Mouse (Mus musculus): ENCODE data around the gene Tm6sf2. TPM values are rescaled to one million over a fixed set of nuclear protein-coding genes. Genes with fewer than 3 reads are reported as not detected.
"Not testable (repeated sequence)": the region's sequence is repeated elsewhere in the genome, so short reads cannot be mapped to it uniquely, and the experiment has no call there.

The Tm6sf2 gene
- under 1 TPM; 0.44 to 0.90 (median 0.72) TPM for total RNA-seq (2022)

DNA sequence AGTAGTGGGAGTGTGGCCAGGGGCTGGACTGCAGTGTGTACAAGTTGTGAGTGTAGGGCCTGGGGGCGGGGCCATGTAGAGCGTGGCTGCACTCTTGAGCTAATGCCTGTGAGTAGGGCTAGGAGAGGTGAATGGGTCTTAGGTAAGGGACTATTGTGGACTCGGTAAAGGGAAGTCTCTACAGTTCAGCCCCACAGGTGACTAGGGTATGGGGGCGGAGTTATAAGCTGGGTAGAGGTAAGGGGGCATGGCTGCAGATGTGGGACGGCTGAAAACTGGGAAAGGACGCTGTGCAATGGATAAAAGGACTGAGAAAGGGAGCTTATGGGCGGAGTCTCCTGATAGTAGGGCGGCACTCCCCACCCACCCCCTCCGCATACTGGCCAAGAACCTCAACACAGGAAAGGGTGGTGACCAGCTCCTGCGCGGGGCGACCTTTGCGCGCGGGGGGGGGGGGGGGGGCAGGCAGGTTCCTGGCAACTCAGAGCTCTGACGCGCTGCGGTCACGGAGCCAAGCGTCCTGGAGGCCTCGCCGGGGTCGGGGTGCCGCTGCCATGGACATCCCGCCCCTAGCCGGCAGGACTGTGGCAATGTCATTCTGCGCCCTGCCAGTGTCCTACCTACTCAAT is at the start of gene Tm6sf2:
Tm6sf2 (plus strand) TSS at position 484 of the 629 bp plus-strand sequence.
- peak; percentile 21 for DNase-seq (ENCODE audit: low spot score)

DNA sequence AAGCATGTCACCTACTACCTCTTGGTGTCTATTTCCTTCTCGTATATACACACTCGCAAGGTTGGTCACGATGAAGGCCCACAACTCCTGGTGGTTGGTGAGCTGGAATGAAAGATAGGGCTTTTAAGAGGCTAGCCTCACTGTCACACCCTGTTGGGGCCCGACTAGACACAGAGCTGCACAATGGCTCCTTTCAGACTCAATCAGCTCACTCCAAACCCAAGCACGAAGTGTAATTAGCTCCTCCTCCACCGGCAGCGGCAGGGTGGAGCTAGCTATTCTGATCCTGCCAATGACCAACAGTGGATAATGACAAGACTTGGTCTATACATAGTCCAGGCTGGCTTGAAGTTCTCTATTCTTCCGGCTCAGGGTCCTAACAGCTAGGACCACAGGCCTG is 49.1 kb upstream of the Tm6sf2 start:
- no peak for DNase-seq (ENCODE audit: low spot score)

DNA sequence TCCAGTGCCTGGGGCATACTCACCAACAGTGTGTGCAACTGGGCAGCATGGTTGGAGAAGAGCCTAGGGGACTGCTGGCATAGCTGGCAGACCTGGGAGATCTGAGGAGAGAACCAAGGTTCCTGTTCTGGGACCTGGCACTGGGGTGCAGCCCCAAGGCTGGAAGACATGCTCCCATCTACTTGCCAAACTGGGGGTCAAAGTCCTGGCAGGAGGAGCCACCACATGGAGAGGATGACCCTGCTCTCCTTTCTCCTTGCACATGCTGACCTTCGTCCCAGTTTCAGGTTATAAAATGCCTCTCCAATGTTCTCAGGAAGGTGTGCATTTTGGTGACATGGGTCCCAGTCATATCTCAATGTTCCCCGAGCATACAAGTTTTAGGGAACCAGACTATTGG is 46.6 kb upstream of the Tm6sf2 start:
- no peak for DNase-seq (ENCODE audit: low spot score)

DNA sequence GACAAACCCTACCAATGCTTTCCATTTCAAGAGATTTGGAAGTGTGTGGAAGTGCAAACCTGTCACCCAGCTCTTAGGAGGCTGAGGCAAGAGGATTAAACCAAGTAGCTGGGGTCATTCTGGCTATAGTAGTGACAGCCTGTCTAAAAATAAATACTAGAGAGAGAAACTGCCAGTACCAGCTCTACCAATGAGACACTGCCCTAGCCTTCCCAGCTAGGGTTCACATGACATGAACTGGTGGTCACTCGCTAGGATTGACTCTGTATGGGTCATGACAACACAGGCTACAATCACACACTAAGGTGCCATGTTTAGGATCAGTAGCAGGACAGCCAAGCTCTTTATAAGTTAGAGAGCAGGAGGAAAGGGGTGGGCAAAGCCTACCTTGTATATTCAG is 42.5 kb upstream of the Tm6sf2 start:
- DNase-seq (ENCODE audit: low spot score) = peak; percentile 13

DNA sequence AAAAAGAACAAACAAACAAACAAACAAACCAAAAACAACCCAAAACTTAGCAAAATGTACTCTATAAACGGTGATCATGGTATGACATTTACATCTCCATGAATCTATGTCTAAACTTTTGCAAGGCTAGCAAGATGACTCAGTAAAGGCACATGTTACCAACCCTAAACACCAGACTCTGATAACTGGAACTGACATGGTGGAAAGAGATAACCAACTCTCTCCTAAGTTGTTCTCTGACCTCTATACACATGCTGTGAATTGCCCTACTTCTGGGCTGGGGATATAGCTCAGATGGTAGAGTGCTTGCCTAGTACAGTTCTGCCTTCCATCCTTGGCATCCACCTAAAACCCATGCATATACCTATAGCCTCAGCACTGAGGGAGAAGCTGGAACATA is 34.7 kb upstream of the Tm6sf2 start:
- DNase-seq (ENCODE audit: low spot score) = no peak

DNA sequence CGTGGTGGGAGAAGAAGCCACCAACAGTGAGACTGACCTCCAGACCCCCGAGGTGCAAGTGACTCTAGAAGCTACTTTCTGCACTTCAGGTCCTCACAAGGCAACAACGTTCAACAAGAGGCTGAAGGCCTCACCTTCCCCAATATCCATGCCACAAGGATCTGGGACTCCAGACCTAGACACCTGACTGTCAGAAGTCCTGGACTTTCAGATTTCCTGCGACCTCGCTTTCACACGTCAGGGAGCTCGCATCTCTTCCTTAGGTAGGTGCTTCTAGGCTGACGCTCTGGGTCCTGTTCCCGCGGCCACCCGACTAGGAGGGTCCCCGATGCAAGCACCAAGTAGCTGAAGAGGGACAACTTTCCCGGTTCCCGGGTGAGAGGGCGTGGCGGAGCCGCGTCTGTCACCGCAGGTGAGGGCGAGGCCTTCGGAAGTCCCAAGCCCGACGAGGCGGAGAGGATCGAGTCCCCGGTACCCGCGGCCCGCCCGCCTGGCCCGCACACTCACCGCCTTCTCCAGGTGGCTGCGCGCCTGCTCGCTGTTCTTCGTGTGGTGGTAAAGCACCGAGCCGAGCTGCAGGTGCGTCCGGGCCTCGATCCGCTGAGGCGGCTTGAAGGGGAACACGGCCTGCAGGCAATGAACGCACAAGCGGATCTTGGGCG is 30.7 kb upstream of the Tm6sf2 start:
- no peak for DNase-seq (ENCODE audit: low spot score)

DNA sequence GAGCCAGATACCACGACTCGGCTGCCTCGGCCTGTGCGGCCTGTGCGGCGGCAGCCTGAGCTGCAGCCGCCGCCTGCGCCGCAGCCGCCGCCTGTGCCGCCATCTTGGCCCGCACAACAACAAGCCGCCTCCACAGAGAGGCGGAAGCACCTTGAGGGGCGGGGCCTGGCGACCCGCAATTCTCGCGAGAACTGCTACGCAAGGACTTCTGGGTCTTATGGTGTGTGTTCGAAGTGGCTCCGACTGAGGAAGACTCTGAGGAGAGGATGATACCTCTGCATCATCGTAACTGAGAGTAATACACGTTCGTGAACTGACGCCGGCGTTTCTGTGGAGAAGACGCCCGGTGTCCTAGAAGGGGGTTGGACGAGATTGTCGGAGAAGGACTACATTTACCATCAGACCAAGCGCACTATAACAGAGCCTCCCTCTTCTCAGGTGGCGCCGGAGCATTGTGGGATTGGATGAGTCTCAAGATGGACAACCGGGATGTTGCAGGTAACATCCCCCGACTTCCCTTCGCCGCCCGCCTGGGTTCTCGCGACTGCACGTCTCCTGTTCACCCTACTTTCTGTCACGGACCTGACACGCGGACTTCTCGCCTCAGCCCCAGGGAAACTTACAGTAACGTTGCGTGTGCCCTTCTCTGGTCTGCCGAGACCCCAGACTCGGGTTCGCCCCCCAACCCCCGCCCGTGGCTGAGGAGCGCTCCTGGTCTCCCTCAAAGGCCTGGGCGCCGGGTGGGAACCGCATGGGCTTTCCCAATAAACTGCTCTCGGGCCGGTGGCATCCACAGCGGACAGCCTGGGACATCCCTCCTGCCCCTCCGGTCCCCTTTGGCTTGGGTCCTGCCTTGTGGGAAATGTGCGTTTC is 29.9 kb upstream of the Tm6sf2 start, which contains the start of the genes Mau2 and Sugp1:
Mau2 (minus strand) TSS at position 152 of the 873 bp plus-strand sequence.
Sugp1 (plus strand) TSS at position 231 of the 873 bp plus-strand sequence.
- DNase-seq (ENCODE audit: low spot score) = peak; percentile 95

DNA sequence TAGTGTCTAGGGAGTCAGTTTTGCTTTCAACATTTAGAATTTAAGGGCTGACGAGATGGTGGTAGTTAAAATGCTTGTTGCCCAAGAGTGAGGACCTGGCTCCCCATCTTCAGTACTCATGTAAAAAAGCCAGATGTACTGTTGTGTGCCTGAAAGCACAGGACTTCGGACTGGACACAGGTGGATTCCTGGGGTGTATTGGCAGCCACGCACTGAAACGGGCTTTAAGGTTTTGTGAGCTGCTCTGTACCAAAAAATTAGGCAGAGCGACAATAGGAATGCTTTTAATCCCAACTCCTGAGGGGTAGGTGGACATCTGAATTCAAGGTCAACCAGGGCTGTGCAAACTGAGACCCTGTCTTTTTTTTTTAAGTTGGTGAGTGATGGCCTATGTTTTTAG is 28.7 kb upstream of the Tm6sf2 start:
- DNase-seq (ENCODE audit: low spot score) = no peak

DNA sequence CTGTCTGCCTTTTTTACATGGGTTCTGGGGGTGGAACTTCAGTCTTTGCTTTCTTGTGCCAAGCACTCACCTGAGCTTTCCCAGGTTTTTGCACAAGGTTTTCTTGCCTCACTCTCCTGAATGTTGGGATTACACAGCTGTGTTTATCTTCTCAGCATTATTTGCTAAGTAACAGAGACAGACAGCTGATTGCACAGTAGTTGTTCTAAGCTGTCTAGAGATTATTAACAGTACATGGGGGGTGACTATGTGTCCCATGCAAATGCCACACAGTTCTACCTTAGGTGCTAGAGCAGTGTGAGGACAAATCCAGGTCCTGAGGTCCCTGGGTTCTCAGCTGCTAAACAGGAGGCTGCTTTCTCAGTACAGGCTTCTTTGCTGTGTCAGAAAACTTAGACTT is 23.1 kb upstream of the Tm6sf2 start:
- no peak for DNase-seq (ENCODE audit: low spot score)

DNA sequence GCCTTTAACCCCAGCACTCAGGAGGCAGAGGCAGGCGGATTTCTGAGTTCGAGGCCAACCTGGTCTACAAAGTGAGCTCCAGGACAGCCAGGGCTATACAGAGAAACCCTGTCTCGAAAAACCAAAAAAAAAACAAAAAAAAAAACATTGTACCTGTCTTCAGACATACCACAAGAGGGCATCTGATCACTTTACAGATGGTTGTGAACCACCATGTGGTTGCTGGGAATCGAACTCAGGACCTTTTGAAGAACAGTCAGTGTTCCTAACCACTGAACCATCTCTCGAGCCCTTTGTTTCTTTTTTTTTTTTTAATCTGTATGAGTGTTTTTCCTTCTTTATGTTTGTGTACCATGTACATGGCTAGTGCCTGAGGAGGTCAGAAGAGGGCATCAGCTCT is 22.3 kb upstream of the Tm6sf2 start:
- DNase-seq (ENCODE audit: low spot score) = not testable (repeated sequence)

DNA sequence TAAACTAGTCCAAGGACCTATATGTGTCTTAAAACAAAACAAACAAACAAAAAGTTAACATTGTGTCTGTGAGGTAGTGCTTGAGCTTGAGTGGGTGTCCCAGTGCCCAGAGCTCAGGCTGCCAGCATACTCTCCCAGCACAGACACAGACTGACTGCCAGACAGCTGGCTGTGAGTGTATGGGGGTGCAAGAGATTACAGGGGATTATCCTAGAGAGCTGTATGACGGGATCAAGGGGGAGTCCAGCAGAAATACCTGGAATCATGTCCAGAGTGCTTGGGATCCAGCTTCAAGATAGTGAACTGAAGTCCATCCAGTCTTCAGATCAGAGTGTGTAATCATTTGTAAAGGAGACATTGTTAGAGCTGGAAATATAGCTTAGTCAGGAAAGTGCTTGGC is 15.0 kb upstream of the Tm6sf2 start:
- no peak for DNase-seq (ENCODE audit: low spot score)

DNA sequence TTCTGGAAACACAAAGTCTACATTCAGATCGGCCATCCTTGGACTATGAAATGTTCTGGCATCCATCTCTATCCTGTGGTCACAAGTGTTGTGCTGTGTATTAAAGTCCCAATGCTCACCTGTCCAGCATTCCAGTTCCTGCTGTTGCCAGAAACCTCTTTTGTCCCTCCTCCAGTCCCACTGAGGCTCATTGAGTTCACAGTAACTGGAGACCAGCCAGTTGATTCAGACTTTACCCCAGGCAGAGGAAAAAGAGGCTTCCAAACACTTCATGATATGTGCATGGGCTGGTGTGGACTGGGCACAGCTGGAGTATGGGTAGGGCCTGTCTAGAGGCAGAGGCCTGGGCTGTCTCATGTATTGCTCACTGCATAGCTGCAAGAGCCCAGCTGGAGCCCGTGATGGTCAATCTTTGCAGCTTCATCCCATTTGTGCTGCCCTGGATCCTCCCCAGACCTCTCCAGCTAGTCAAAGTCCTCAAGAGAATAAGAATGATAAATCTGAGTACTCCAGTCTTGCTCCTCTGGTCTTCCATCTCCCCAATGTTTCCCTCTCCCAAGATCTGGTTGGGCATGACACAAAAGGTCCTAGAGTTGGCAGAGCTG is 786 bp upstream of the Tm6sf2 start:
- DNase-seq (ENCODE audit: low spot score) = no peak

DNA sequence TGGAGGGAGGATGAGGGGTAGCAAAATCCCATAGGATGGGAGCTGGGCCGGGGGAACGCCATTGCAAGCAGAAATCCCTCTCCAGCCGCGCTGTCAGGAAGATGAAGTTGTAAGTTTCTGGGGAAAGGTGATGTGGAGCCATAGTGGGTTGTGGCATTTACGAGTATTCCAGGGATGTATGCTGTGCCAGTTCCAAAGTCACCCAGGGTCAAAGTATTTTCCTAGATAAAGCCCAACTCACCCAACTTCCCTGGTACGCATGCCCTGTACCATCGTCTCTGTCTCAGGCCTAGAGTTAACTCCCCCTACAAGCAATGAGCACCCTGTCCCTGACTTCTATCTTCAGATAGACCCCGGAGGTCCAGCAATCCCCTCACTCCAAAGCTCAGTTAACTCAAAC is 396 bp downstream of the Tm6sf2 start:
- DNase-seq (ENCODE audit: low spot score) = no peak

DNA sequence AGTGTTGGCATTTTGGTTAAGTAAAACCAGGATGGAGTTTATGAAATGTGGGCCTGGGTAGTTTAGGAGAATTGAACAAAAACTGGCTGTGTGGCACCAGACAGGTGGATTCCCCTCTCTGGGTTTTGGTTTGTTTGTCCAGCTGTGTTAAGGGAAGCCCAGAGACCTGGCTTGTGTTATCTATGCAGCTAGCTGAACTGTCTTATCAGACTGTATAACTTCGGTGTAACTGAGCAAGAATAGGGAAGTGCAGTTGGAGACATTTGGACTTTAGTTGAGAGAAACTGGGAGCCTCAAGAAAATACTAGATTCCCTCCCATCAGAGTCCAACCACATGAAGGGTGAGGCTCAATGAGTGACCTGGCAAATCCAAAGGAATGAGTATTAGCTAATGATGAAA is 958 bp downstream of the Tm6sf2 start:
- DNase-seq (ENCODE audit: low spot score) = no peak

DNA sequence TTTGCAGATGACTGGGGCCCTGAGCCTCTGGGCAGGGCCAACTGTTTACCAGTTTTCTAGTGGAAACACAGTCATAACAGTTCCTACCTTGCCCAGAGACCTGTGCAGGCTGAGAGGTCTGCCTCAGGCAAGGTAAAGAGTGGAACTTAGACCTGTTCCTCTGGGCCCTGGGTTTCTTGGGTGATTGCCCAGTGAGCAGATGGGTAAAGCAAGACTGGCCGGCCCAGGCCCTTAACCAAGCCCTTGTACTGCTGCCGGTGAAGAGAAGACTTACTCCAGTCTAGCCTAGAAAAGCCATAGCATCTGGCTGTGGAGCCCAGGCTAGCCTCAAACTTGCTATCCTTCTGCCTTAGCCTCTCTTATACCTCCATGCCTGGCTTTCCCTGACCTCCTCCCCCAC is 9.3 kb downstream of the Tm6sf2 start:
- no peak for DNase-seq (ENCODE audit: low spot score)

DNA sequence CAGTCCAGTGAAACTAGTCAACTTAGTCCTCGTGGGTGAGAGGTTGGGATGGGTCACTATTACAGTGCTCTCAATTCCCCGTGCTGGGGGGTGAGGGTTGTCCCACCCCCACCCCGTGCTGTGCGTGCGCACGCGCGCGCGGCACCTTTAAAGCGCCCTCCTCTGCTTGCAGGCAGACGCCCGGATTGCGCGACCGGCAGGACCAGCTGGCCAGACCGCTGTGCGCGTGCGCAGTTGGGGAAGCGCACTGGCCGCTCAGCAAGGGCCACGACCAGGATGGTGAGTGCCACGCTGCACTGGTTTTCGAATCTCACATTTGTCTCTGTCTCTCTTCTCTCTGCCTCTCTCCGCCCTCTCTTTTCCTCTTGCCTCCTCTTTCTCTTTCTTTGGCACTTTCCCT is 10.6 kb downstream of the Tm6sf2 start, which contains the start of gene Hapln4:
Hapln4 (plus strand) TSS at position 173 of the 400 bp plus-strand sequence.
- DNase-seq (ENCODE audit: low spot score) = peak; percentile 10

DNA sequence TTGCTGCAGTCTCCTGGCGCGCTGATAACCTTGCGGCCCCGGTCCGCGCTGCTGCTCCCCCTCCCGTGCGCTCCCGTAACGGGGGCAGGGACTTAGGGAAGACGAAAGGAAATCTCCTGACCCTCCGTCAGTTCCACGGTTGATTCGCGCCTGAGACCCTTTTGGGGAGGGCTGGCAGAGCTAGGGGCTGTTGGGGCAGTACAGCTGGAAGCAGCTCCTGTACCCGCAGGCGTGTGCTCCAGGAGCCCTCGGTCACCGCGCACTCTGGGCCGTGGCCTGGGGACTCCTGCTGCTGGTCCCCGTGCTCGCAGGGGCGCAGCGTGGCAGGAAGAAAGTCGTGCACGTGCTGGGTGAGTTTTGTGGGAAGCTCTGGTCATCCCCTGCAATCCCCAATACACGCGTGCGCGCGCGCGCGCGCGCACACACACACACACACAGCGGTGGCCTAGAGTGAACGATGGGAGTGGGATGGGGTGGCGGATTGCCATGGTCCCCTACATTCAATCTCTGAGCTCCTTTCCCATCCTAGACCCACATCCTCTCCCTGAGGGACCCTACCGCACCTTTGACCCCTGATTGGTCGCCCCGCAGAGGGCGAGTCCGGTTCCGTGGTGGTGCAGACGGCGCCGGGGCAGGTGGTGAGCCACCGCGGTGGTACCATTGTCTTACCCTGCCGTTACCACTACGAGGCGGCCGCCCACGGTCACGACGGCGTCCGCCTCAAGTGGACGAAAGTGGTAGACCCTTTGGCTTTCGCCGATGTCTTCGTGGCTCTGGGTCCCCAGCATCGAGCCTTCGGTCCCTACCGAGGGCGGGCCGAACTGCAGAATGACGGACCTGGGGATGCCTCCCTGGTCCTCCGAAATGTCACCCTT is 11.7 kb downstream of the Tm6sf2 start:
- DNase-seq (ENCODE audit: low spot score) = no peak

DNA sequence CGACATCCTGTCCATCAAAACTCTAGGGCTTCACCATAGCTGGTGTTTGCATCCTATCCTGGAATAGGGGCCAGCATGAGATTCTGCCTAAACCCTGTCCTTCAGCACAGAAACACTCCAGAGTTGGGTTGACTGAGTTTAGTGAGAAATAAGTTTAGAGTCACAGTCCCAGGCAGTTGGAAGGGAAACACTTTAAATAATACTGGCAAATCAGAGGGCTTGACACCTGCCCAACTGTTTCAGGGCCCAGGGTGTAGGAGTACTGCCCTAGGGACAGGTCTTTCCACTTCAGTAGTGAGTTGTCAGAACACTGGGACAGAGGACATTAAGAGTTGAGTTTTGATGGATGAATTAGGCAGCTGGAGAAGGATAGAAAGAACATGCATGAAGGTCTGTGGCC is 13.4 kb downstream of the Tm6sf2 start:
- DNase-seq (ENCODE audit: low spot score) = no peak

DNA sequence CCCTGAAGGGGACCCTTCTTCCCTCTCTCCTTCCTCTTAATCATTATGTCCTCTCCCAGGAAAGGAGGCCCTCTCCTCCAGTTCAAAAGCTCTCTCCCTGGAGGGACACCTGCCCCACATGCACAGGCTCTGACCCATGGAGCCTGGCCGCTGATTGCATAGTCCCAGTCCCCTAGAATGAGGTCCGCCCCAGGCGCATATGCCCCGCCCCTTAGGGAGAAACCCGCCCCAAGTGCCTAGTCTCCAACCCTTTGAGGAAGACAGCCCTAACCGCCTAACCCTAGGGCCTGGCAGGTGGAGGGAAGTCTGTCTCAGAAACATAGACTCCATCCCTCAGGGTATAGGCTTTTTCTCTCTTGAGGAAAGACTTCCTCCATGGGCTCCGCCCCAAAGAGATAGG is 14.5 kb downstream of the Tm6sf2 start:
- no peak for DNase-seq (ENCODE audit: low spot score)

DNA sequence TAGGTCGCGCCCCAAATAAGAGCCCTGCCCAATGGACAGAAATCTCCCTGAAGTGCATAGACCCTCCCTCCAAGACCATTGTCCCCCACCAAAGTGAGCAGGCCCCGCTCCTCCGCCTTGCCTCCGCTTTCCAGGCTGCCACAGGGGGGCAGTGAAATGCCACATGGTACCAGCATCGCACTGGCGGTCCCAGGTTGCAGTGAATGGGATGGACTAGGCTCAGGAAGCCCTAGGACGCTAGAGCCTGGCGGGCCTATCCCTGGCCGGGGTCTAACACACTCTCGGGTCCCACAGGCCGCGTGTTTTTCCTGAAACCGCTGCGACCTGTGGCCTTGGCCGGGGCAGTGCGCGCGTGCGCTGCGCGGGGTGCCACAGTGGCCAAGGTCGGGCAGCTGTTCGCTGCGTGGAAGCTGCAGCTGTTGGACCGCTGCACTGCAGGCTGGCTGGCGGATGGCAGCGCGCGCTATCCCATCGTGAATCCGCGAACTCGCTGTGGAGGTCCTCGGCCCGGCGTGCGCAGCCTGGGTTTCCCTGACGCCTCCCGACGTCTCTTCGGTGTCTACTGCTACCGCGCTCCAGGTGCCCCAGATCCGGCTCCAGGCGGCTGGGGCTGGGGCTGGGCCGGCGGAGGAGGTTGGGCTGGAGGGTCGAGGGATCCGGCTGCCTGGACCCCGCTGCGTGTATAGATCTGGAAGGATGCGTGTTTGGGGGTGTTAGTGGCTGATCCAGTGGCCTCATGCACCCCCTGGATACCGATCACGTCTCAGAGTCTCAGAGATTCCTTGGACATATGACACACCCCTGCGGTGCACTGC is 15.3 kb downstream of the Tm6sf2 start:
- no peak for DNase-seq (ENCODE audit: low spot score)
